Mouse (Mus musculus) bone marrow, adult 2 months (tissue): ENCODE data around the gene Padi2.

Experiments
- CTCF ChIP-seq: fragments of 200-500 bp; IDR thresholded peaks from 2 replicates; pipeline ENCODE4 v1.5.1; 2011; ENCODE audit warnings: low read length, control low read depth; ENCODE audit not compliant: control insufficient read depth, insufficient read depth
- POLR2A ChIP-seq: fragments of 200-500 bp; IDR thresholded peaks from 2 replicates; pipeline ENCODE4 v1.6.1; 2011; ENCODE audit warnings: low read depth, mild to moderate bottlenecking, control low read depth, low read length, borderline replicate concordance; ENCODE audit not compliant: control insufficient read depth

GRCm38 (mm10) chr4:140959128-140959679 is 53.1 kb downstream of the Padi2 start:
- TF ChIP-seq CTCF (no peak), POLR2A (no peak)
